Comparison of ENCODE assay signal across 8 mouse cellular contexts in the genomic region with DNA sequence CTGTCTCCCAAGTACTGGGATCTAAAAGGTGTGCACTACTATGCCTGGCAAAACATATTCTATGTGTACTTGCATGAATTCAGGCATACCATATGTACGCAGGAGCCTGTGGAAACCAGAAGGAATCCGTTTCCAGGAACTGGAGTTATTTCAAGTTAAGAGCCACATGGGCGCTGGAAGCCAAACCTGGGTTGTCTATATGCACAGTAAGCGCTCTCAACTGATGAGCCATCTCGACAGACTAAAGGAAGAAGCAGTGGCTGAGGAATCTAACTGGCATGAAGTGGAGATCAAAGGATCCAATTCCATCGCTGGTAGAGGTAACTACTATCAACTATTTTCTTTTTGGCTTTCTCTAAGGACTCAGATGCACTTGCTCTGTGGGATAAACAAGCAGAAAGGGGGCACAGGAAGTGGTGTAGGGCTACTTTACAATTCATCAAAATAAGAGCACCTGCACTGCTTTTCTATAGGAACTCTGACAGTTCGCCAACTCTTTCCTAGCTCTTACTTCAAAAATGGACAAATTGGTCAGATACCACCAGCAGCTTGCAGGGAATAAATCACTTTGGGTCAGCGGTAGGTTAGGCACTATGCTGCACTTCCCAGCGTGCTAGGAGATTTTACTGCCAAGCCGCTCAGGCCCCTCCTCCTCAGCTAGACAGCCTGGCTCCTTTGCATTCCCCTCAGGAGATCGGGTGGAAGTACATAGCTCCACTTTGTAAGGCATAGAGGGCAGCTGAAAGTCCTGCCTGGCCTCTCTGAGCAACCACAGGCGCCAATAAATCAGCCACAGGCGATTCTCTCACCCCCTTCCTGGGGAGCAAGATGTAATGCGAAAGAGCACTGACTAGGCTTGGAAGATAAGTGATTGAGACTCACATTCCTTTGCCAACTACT. TPM values are rescaled to one million over a fixed set of nuclear protein-coding genes. Genes with fewer than 3 reads are reported as not detected.
DNase-seq lines count a peak whose midpoint lies in the region; ATAC-seq and TF ChIP-seq lines count a peak whose summit lies in the region.

No protein-coding gene starts in this region.

- H3K4me2 ChIP-seq in heart, postnatal 0 days (ENCODE audit: low read depth, low read length) = peak overlapping the region; percentile 81
- H3K4me2 ChIP-seq in limb, embryonic 11.5 days (ENCODE audit: low read depth, severe bottlenecking) = peak overlapping the region; percentile 84
- peak overlapping the region; percentile 86 for H3K4me2 ChIP-seq in neural tube, embryonic 13.5 days

- ATAC-seq in heart, postnatal 0 days (ENCODE audit: insufficient read depth, low read depth) = no peak
- ATAC-seq in limb, embryonic 11.5 days (ENCODE audit: insufficient number of reproducible peaks, low FRiP score, low TSS enrichment, low read depth) = no peak
- ATAC-seq in neural tube, embryonic 13.5 days (ENCODE audit: low read depth) = no peak

- peak in 1 of 2 experiments; percentile 16; a peak in 1 of 4 replicates for TF ChIP-seq EP300 in MEL (IDR thresholded peaks at IDR 0.05; ENCODE audit: low read depth in 1 of 2, low read length in 2 of 2)
- no peak for TF ChIP-seq EP300 in heart, postnatal 0 days (IDR thresholded peaks at IDR 0.05; ENCODE audit: low read depth)

- peak in 1 of 2 experiments; percentile 40; a peak in 2 of 4 replicates for TF ChIP-seq POLR2A in MEL (IDR thresholded peaks at IDR 0.05; ENCODE audit: control insufficient read depth in 1 of 2, insufficient read depth in 1 of 2, low read depth in 1 of 2, low read length in 2 of 2, poor library complexity in 1 of 2)
- TF ChIP-seq POLR2A in cortical plate, adult 2 months (IDR thresholded peaks at IDR 0.05; ENCODE audit: extremely low read depth, insufficient read depth, low read length) = no peak

- no peaks in the 10 kb centered on the region for H3K9me3 ChIP-seq in MEL (replicated peaks; ENCODE audit: insufficient read depth, low read length)
- no peaks in the 10 kb centered on the region for H3K9me3 ChIP-seq in heart, postnatal 0 days (replicated peaks; ENCODE audit: control insufficient read depth, low read length)
- H3K9me3 ChIP-seq in limb, embryonic 11.5 days (ENCODE audit: control insufficient read depth, low read length) = no peaks in the 10 kb centered on the region
- H3K9me3 ChIP-seq in neural tube, embryonic 13.5 days = no peaks in the 10 kb centered on the region

- peak overlapping the region; percentile 100 for H3K4me3 ChIP-seq in gastrocnemius, adult 2 months
- H3K4me3 ChIP-seq in MEL (ENCODE audit: control insufficient read depth in 1 of 2, insufficient read depth in 1 of 2, low read depth in 2 of 2, low read length in 2 of 2) = peak overlapping the region; percentile 67 to 87
- peak overlapping the region; percentile 92; the same call in 1 of the 2 replicates for H3K4me3 ChIP-seq in cortical plate, adult 2 months (ENCODE audit: insufficient read depth, low read length)
- H3K4me3 ChIP-seq in heart, postnatal 0 days (ENCODE audit: low read depth, low read length) = peak overlapping the region; percentile 66; the same call in 1 of the 2 replicates
- H3K4me3 ChIP-seq in limb, embryonic 11.5 days (ENCODE audit: low read depth, low read length) = peak overlapping the region; percentile 11; the same call in 1 of the 2 replicates
- peak overlapping the region; percentile 84 for H3K4me3 ChIP-seq in neural tube, embryonic 13.5 days

- intact Hi-C loops in gastrocnemius, adult 2 months (cut with DNase I) = loop anchor here (2.0 kb wide), 1 partner anchor 65 kb away; no protein-coding TSS in a partner anchor

- H3K4me1 ChIP-seq in MEL (ENCODE audit: control insufficient read depth in 1 of 2, insufficient read depth in 2 of 2, low read length in 2 of 2) = peaks cover 26 to 36% of the 10 kb centered on the region in 2 experiments
- H3K4me1 ChIP-seq in cortical plate, adult 2 months (ENCODE audit: control insufficient read depth, insufficient read depth, low read length) = peaks cover 9% of the 10 kb centered on the region; the same call in 1 of the 2 replicates
- peaks cover 23% of the 10 kb centered on the region for H3K4me1 ChIP-seq in heart, postnatal 0 days (ENCODE audit: control insufficient read depth, insufficient read depth)
- H3K4me1 ChIP-seq in limb, embryonic 11.5 days (ENCODE audit: control insufficient read depth, insufficient read depth, low read length) = peaks cover 23% of the 10 kb centered on the region
- H3K4me1 ChIP-seq in neural tube, embryonic 13.5 days (replicated peaks) = peaks cover 40% of the 10 kb centered on the region

- WGBS in heart, postnatal 0 days = 18% methylated on average over 14 of the region's 14 CpGs
- WGBS in limb, embryonic 11.5 days = 18% methylated on average over 14 of the region's 14 CpGs
- WGBS in neural tube, embryonic 13.5 days = 12% methylated on average over 14 of the region's 14 CpGs

- peak overlapping the region; percentile 98 for H3K27ac ChIP-seq in gastrocnemius, adult 2 months
- peak overlapping the region; percentile 97 for H3K27ac ChIP-seq in MEL (ENCODE audit: control insufficient read depth, low read depth, low read length)
- no peak overlapping the region for H3K27ac ChIP-seq in cortical plate, adult 2 months (ENCODE audit: insufficient read depth, low read length)
- peak overlapping the region; percentile 94 for H3K27ac ChIP-seq in heart, postnatal 0 days (ENCODE audit: low read depth)
- no peak overlapping the region for H3K27ac ChIP-seq in limb, embryonic 11.5 days (replicated peaks; ENCODE audit: low read depth, low read length)
- H3K27ac ChIP-seq in neural tube, embryonic 13.5 days (replicated peaks) = peak overlapping the region; percentile 98

- TF ChIP-seq CTCF in gastrocnemius, adult 2 months (IDR thresholded peaks at IDR 0.05) = no peak
- no peak for TF ChIP-seq CTCF in MEL (IDR thresholded peaks at IDR 0.05 in 2 of 3, conservative IDR thresholded peaks at IDR 0.05 in 1 of 3; ENCODE audit: control insufficient read depth in 1 of 3, insufficient read depth in 1 of 3, low read depth in 2 of 3, low read length in 3 of 3, poor library complexity in 1 of 3, severe bottlenecking in 1 of 3)
- TF ChIP-seq CTCF in cortical plate, adult 2 months (IDR thresholded peaks at IDR 0.05; ENCODE audit: extremely low read depth, insufficient read depth, low read length) = no peak
- TF ChIP-seq CTCF in heart, postnatal 0 days (IDR thresholded peaks at IDR 0.05; ENCODE audit: low read depth) = no peak

- H3K79me2 ChIP-seq in MEL (ENCODE audit: control insufficient read depth, insufficient read depth, low read length, poor library complexity) = peaks cover 71% of the 10 kb centered on the region

- TF ChIP-seq RAD21 in MEL (IDR thresholded peaks at IDR 0.05; ENCODE audit: low read depth, low read length) = no peak

- no peaks in the 10 kb centered on the region for H3K27me3 ChIP-seq in MEL (ENCODE audit: control insufficient read depth in 1 of 2, insufficient read depth in 2 of 2, low read length in 2 of 2)
- H3K27me3 ChIP-seq in heart, postnatal 0 days (ENCODE audit: control insufficient read depth, insufficient read depth, low read length) = no peaks in the 10 kb centered on the region
- no peaks in the 10 kb centered on the region for H3K27me3 ChIP-seq in limb, embryonic 11.5 days (ENCODE audit: control insufficient read depth, insufficient read depth, low read length)
- H3K27me3 ChIP-seq in neural tube, embryonic 13.5 days = no peaks in the 10 kb centered on the region

- peak; percentile 57 for DNase-seq in gastrocnemius, adult 2 months
- DNase-seq in gastrocnemius, postnatal 10 days = no peak
- DNase-seq in MEL (ENCODE audit: low read depth, low spot score) = peak; percentile 75
- no peak for DNase-seq in heart, postnatal 0 days (ENCODE audit: low spot score)
- peak; percentile 58 for DNase-seq in limb, embryonic 11.5 days (ENCODE audit: low spot score)
- no peak for DNase-seq in ovary, postnatal 10 days (ENCODE audit: low spot score)

- peak overlapping the region; percentile 100 for H3K9ac ChIP-seq in MEL (ENCODE audit: control insufficient read depth, low read depth, low read length, poor library complexity, severe bottlenecking)
- peak overlapping the region; percentile 82 for H3K9ac ChIP-seq in heart, postnatal 0 days (replicated peaks; ENCODE audit: low read depth, low read length)
- H3K9ac ChIP-seq in limb, embryonic 11.5 days (ENCODE audit: low read length) = 0 out of 2 replicates have a peak overlapping the region, but pooled peaks have one; percentile 9
- H3K9ac ChIP-seq in neural tube, embryonic 13.5 days = peak overlapping the region; percentile 97

- H3K36me3 ChIP-seq in MEL (ENCODE audit: control insufficient read depth in 1 of 2, insufficient read depth in 2 of 2, low read length in 2 of 2) = peaks cover 0 to 40% of the 10 kb centered on the region in 2 experiments; a peak in 2 of 4 replicates
- H3K36me3 ChIP-seq in heart, postnatal 0 days (replicated peaks; ENCODE audit: control insufficient read depth, insufficient read depth, low read length) = no peaks in the 10 kb centered on the region
- no peaks in the 10 kb centered on the region for H3K36me3 ChIP-seq in limb, embryonic 11.5 days (ENCODE audit: control insufficient read depth, insufficient read depth, low read length)
- H3K36me3 ChIP-seq in neural tube, embryonic 13.5 days = no peaks in the 10 kb centered on the region

RNA-seq across cellular contexts. Expression of gene Zbtb25, which starts 2.1 kb away (rescaled TPM):
- total RNA-seq in gastrocnemius, adult 2 months (2021) = 1 to 10 TPM; 6.5 to 7.2 TPM
- 10 to 100 TPM; 10.6 to 11.0 TPM for total RNA-seq in gastrocnemius, postnatal 10 days (2021)
- 5.1 and 5.5 TPM in 2 replicates for total RNA-seq in MEL (2012; rRNA removed)
- 10 to 100 TPM in 1 of 2 experiments, not detected in 1; 12.3 TPM for polyA plus RNA-seq in MEL (2012; ENCODE audit: insufficient read depth in 1 of 2, insufficient read length in 2 of 2, low read depth in 1 of 2, low replicate concordance in 2 of 2, missing spikeins in 1 of 2)
- 17.9 and 20.3 TPM in 2 replicates for polyA plus RNA-seq in cortical plate, adult 2 months (2012; rRNA removed)
- total RNA-seq in heart, postnatal 0 days (2014; rRNA removed; ENCODE audit: low replicate concordance) = 8.1 and 26.1 TPM in 2 replicates
- 8.6 and 10.4 TPM in 2 replicates for polyA plus RNA-seq in heart, postnatal 0 days (2015; fragmentation: Nextera tagmentation; extraction: Ambion mirVana)
- 19.5 and 20.6 TPM in 2 replicates for polyA plus RNA-seq in limb, embryonic 11.5 days (2014; fragmentation: Nextera tagmentation; extraction: Ambion mirVana)
- 15.6 and 18.2 TPM in 2 replicates for polyA plus RNA-seq in neural tube, embryonic 13.5 days (2015; fragmentation: Nextera tagmentation; extraction: Ambion mirVana)

RNA-seq across cellular contexts. Expression of gene Zbtb1, which starts 2.7 kb away (rescaled TPM):
- total RNA-seq in gastrocnemius, adult 2 months (2021) = 1 to 10 TPM; 3.6 to 4.3 TPM
- 1 to 10 TPM; 5.1 to 7.0 TPM for total RNA-seq in gastrocnemius, postnatal 10 days (2021)
- total RNA-seq in MEL (2012; rRNA removed) = 6.3 and 7.0 TPM in 2 replicates
- polyA plus RNA-seq in MEL (2012; ENCODE audit: insufficient read depth in 1 of 2, insufficient read length in 2 of 2, low read depth in 1 of 2, low replicate concordance in 2 of 2, missing spikeins in 1 of 2) = 1 to 10 TPM in 1 of 2 experiments, not detected in 1; 5.1 TPM
- 3.5 and 3.7 TPM in 2 replicates for polyA plus RNA-seq in cortical plate, adult 2 months (2012; rRNA removed)
- total RNA-seq in heart, postnatal 0 days (2014; rRNA removed; ENCODE audit: low replicate concordance) = 2.8 and 5.0 TPM in 2 replicates
- 4.4 and 4.6 TPM in 2 replicates for polyA plus RNA-seq in heart, postnatal 0 days (2015; fragmentation: Nextera tagmentation; extraction: Ambion mirVana)
- polyA plus RNA-seq in limb, embryonic 11.5 days (2014; fragmentation: Nextera tagmentation; extraction: Ambion mirVana) = 11.0 and 11.2 TPM in 2 replicates
- 4.7 and 5.1 TPM in 2 replicates for polyA plus RNA-seq in neural tube, embryonic 13.5 days (2015; fragmentation: Nextera tagmentation; extraction: Ambion mirVana)

RNA-seq across cellular contexts. Expression of gene Hspa2, which starts 36.6 kb away (rescaled TPM):
- total RNA-seq in gastrocnemius, adult 2 months (2021) = 1 to 10 TPM; 6.9 to 7.0 TPM
- 1 to 10 TPM; 7.4 to 8.7 TPM for total RNA-seq in gastrocnemius, postnatal 10 days (2021)
- total RNA-seq in MEL (2012; rRNA removed) = 5.3 and 6.6 TPM in 2 replicates
- 1 to 10 TPM in 1 of 2 experiments, not detected in 1; 9.3 TPM for polyA plus RNA-seq in MEL (2012; ENCODE audit: insufficient read depth in 1 of 2, insufficient read length in 2 of 2, low read depth in 1 of 2, low replicate concordance in 2 of 2, missing spikeins in 1 of 2)
- 47.8 and 52.5 TPM in 2 replicates for polyA plus RNA-seq in cortical plate, adult 2 months (2012; rRNA removed)
- 8.7 and 13.2 TPM in 2 replicates for total RNA-seq in heart, postnatal 0 days (2014; rRNA removed; ENCODE audit: low replicate concordance)
- polyA plus RNA-seq in heart, postnatal 0 days (2015; fragmentation: Nextera tagmentation; extraction: Ambion mirVana) = 13.7 and 15.0 TPM in 2 replicates
- 5.3 and 5.7 TPM in 2 replicates for polyA plus RNA-seq in limb, embryonic 11.5 days (2014; fragmentation: Nextera tagmentation; extraction: Ambion mirVana)
- polyA plus RNA-seq in neural tube, embryonic 13.5 days (2015; fragmentation: Nextera tagmentation; extraction: Ambion mirVana) = 4.6 and 6.1 TPM in 2 replicates

RNA-seq across cellular contexts. Expression of gene Akap5, which starts 42.7 kb away (rescaled TPM):
- under 1 TPM; 0.31 to 0.48 TPM for total RNA-seq in gastrocnemius, adult 2 months (2021)
- total RNA-seq in gastrocnemius, postnatal 10 days (2021) = 1 to 10 TPM; 1.8 to 2.1 TPM
- total RNA-seq in MEL (2012; rRNA removed) = 0.69 and 0.72 TPM in 2 replicates
- polyA plus RNA-seq in MEL (2012; ENCODE audit: insufficient read depth in 1 of 2, insufficient read length in 2 of 2, low read depth in 1 of 2, low replicate concordance in 2 of 2, missing spikeins in 1 of 2) = under 1 TPM in 1 of 2 experiments, not detected in 1; 0.65 TPM
- 51.2 and 51.4 TPM in 2 replicates for polyA plus RNA-seq in cortical plate, adult 2 months (2012; rRNA removed)
- 0.50 and 3.7 TPM in 2 replicates for total RNA-seq in heart, postnatal 0 days (2014; rRNA removed; ENCODE audit: low replicate concordance)
- polyA plus RNA-seq in heart, postnatal 0 days (2015; fragmentation: Nextera tagmentation; extraction: Ambion mirVana) = 1.1 TPM in 2 replicates
- 1.4 and 1.6 TPM in 2 replicates for polyA plus RNA-seq in limb, embryonic 11.5 days (2014; fragmentation: Nextera tagmentation; extraction: Ambion mirVana)
- 7.4 and 7.6 TPM in 2 replicates for polyA plus RNA-seq in neural tube, embryonic 13.5 days (2015; fragmentation: Nextera tagmentation; extraction: Ambion mirVana)

RNA-seq across cellular contexts. Expression of gene Ppp1r36, which starts 50.0 kb away (rescaled TPM):
- total RNA-seq in gastrocnemius, adult 2 months (2021) = not detected
- total RNA-seq in gastrocnemius, postnatal 10 days (2021) = under 1 TPM; 0.34 to 0.38 TPM
- not detected in 2 replicates for total RNA-seq in MEL (2012; rRNA removed)
- not detected for polyA plus RNA-seq in MEL (2012; ENCODE audit: insufficient read depth in 1 of 2, insufficient read length in 2 of 2, low read depth in 1 of 2, low replicate concordance in 2 of 2, missing spikeins in 1 of 2)
- polyA plus RNA-seq in cortical plate, adult 2 months (2012; rRNA removed) = 1.3 and 1.8 TPM in 2 replicates
- total RNA-seq in heart, postnatal 0 days (2014; rRNA removed; ENCODE audit: low replicate concordance) = not detected in 2 replicates
- 1.5 and 1.7 TPM in 2 replicates for polyA plus RNA-seq in heart, postnatal 0 days (2015; fragmentation: Nextera tagmentation; extraction: Ambion mirVana)
- 3.5 and 3.8 TPM in 2 replicates for polyA plus RNA-seq in limb, embryonic 11.5 days (2014; fragmentation: Nextera tagmentation; extraction: Ambion mirVana)
- polyA plus RNA-seq in neural tube, embryonic 13.5 days (2015; fragmentation: Nextera tagmentation; extraction: Ambion mirVana) = 0.17 and 1.2 TPM in 2 replicates

Comparison
In these comparisons a context has a peak if more than half of its experiments do, and no peak if none do; other contexts are left out.
1. DNase-seq: peak in gastrocnemius, adult 2 months (single experiment), MEL (single experiment) and limb, embryonic 11.5 days (single experiment); none in gastrocnemius, postnatal 10 days (single experiment), heart, postnatal 0 days (single experiment) and ovary, postnatal 10 days (single experiment).
2. H3K27ac ChIP-seq: peak in gastrocnemius, adult 2 months (single experiment), MEL (single experiment), heart, postnatal 0 days (single experiment) and neural tube, embryonic 13.5 days (single experiment); none in cortical plate, adult 2 months (single experiment) and limb, embryonic 11.5 days (single experiment).
3. H3K4me3 ChIP-seq: peak in every context shown above with its lines; median percentile 100 in gastrocnemius, adult 2 months; 92 in cortical plate, adult 2 months; 84 in neural tube, embryonic 13.5 days; 77 in MEL; 66 in heart, postnatal 0 days; 11 in limb, embryonic 11.5 days.
4. H3K9ac ChIP-seq: peak in every context shown above with its lines; median percentile 100 in MEL; 97 in neural tube, embryonic 13.5 days; 82 in heart, postnatal 0 days; 9 in limb, embryonic 11.5 days.
5. Peak in every context shown above with its lines, with median percentiles within 50 percentile points of each other: H3K4me2 ChIP-seq.